Mouse (Mus musculus): Measurements from ENCODE around the gene Hccs. TPM values are rescaled to one million over a fixed set of nuclear protein-coding genes. Genes with fewer than 3 reads are reported as not detected.
A peak's percentile ranks its signal among the peaks of the same experiment; 100 is the strongest.

Gene Hccs
- total RNA-seq (2014; rRNA removed; ENCODE audit: low replicate concordance) (55.8 and 58.2 TPM in 2 replicates), polyA plus RNA-seq (2015; fragmentation: Nextera tagmentation; extraction: Ambion mirVana) (73.1 and 75.2 TPM in 2 replicates)

DNA sequence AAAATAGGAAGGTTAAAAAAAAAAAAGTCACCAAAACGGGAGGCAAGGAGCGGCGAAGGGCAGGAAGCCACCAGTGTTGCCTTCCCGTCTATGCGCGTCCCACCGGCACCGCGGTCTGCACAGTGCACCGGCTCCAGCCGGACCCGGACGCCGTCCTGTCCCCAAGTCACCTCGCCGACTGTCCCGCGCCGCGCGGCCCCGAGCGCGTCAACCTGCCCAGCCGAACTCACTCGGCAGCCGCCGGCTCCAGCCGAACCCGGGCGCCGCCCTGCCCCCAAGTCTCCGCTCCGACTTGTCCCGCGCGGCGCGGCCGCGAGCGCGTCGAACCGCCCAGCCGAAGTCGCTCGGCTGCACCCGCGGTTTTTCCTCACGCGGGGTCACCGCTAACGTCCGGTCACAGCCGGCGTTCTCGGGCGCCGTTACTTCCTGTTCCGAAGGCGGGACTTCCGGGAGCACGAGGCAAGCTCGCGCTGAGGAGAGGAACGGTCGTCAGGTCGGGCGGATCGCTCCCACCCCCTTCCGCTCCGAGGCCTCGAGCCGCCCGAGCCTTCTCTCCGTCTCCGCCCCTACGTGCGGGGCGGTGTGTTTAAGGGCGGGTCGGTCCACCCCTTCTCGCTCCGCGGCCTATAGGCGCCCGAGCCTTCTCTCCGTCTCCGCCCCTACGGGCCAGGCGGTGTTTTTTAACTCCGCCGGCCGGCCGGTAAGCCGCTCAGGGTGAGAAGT is at the start of gene Hccs:
Gene Hccs, minus strand, starts transcription at position 428 of the 723 bp plus-strand sequence.
- TF ChIP-seq EP300 (IDR thresholded peaks at IDR 0.05; ENCODE audit: low read depth) (peak; percentile 72), CTCF (IDR thresholded peaks at IDR 0.05; ENCODE audit: low read depth) (no peak)
- Histone ChIP-seq H3K4me3 (ENCODE audit: low read depth, low read length) (peak within 1 kb of the TSS; percentile 72), H3K9me3 (replicated peaks; ENCODE audit: control insufficient read depth, low read length) (no peaks in the 10 kb centered on the region), H3K27me3 (ENCODE audit: control insufficient read depth, insufficient read depth, low read length) (no peaks in the 10 kb centered on the region), H3K4me2 (ENCODE audit: low read depth, low read length) (peak within 1 kb of the TSS; percentile 64), H3K9ac (replicated peaks; ENCODE audit: low read depth, low read length) (peak within 1 kb of the TSS; percentile 80), H3K36me3 (replicated peaks; ENCODE audit: control insufficient read depth, insufficient read depth, low read length) (peaks cover 7% of the 10 kb centered on the region), H3K4me1 (ENCODE audit: control insufficient read depth, insufficient read depth) (0 out of 2 replicates have a peak, but pooled peaks cover 4% of the 10 kb centered on the region), H3K27ac (ENCODE audit: low read depth) (peak within 1 kb of the TSS; percentile 93)
- DNase-seq (ENCODE audit: low spot score) = peak; percentile 93
- WGBS = 25% methylated on average over 73 of the region's 97 CpGs
- peak; percentile 99 for ATAC-seq (ENCODE audit: insufficient read depth, low read depth)

DNA sequence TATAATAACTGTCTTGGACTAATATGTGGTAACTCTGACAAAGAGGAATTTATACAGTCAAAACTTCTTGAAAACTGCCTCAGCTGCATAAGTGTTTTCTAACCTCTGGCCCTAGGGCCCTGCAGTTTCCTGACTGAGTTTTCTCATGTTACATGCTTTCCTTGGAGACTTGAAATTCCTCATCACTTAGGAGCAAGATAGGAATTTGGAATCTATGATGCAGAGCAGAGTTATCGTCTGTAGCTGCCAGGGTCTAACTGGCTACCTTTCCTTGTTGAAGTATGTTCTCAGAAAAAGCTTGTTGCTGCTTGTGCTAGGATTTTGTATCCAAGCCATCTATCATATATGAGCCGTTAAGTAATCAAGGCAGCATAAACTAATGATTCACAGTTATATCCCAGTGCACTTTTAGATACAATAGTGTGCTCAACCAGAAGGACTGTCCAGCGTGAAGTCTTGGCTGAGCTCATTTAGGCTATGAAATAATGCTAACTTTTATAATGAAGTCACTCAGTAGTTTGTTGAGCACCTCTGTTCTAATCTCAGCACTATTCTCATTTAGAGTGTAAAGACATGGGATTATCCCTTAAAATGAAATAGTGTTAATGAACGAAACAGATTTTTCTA is 37.1 kb upstream of the Hccs start:
- Histone ChIP-seq H3K9ac (replicated peaks; ENCODE audit: low read depth, low read length) (no peak overlapping the region), H3K9me3 (replicated peaks; ENCODE audit: control insufficient read depth, low read length) (no peaks in the 10 kb centered on the region), H3K27ac (ENCODE audit: low read depth) (no peak overlapping the region), H3K4me1 (ENCODE audit: control insufficient read depth, insufficient read depth) (no peaks in the 10 kb centered on the region), H3K4me3 (ENCODE audit: low read depth, low read length) (no peak overlapping the region), H3K4me2 (ENCODE audit: low read depth, low read length) (no peak overlapping the region), H3K27me3 (ENCODE audit: control insufficient read depth, insufficient read depth, low read length) (no peaks in the 10 kb centered on the region), H3K36me3 (replicated peaks; ENCODE audit: control insufficient read depth, insufficient read depth, low read length) (no peaks in the 10 kb centered on the region)
- no peak for TF ChIP-seq EP300 (IDR thresholded peaks at IDR 0.05; ENCODE audit: low read depth)
- no peak for TF ChIP-seq CTCF (IDR thresholded peaks at IDR 0.05; ENCODE audit: low read depth)
- DNase-seq (ENCODE audit: low spot score) (no peak), ATAC-seq (ENCODE audit: insufficient read depth, low read depth) (no peak)
- 59% methylated on average over 4 of the region's 4 CpGs for whole genome bisulfite sequencing

DNA sequence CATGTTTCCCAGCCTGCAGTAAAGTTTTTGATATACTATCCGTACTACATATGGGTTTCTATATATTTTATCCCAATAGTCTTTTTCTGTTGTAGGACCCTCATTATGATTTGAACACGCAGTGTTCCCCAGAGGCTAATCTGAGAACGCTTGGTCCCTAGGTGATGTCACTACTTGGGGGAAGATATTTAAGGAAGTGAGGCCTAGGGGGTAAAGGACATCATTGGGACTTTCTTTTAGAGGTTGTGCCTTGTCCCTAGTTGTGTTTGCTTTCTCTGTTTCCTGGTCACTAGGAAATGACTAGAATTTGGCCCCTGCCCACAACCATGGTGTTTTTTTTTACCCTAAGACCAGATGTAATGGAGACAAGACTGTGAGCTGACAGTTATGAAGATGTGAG is 18.0 kb upstream of the Hccs start:
- Histone ChIP-seq H3K4me1 (ENCODE audit: control insufficient read depth, insufficient read depth) (no peaks in the 10 kb centered on the region), H3K27ac (ENCODE audit: low read depth) (no peak overlapping the region), H3K27me3 (ENCODE audit: control insufficient read depth, insufficient read depth, low read length) (no peaks in the 10 kb centered on the region), H3K4me3 (ENCODE audit: low read depth, low read length) (no peak overlapping the region), H3K9me3 (replicated peaks; ENCODE audit: control insufficient read depth, low read length) (no peaks in the 10 kb centered on the region), H3K9ac (replicated peaks; ENCODE audit: low read depth, low read length) (no peak overlapping the region), H3K4me2 (ENCODE audit: low read depth, low read length) (no peak overlapping the region), H3K36me3 (replicated peaks; ENCODE audit: control insufficient read depth, insufficient read depth, low read length) (no peaks in the 10 kb centered on the region)
- TF ChIP-seq EP300 (IDR thresholded peaks at IDR 0.05; ENCODE audit: low read depth) = no peak
- TF ChIP-seq CTCF (IDR thresholded peaks at IDR 0.05; ENCODE audit: low read depth) = no peak
- WGBS = 65% methylated on average over 3 of the region's 3 CpGs
- DNase-seq (ENCODE audit: low spot score) = no peak
- ATAC-seq (ENCODE audit: insufficient read depth, low read depth) = no peak

DNA sequence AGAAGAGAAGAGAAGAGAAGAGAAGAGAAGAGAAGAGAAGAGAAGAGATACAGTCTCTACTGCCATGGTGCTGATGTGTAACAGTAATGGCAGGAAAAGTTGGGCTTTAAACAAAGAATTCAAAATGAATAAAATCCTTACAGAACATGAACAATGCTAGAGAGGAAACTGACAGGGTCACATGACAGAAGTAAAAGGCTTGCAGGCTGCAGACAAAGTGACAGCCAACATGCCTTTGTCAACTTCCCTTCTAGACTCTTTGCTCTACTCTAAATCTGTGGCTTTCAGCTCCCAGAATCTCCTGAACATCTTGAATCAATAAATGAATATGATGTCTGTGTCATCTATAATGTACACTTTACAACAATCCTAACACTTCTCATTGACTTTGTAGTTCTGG is 17.4 kb upstream of the Hccs start:
- H3K9me3 ChIP-seq (replicated peaks; ENCODE audit: control insufficient read depth, low read length) = no peaks in the 10 kb centered on the region
- H3K4me3 ChIP-seq (ENCODE audit: low read depth, low read length) = no peak overlapping the region
- TF ChIP-seq CTCF (IDR thresholded peaks at IDR 0.05; ENCODE audit: low read depth) (no peak), EP300 (IDR thresholded peaks at IDR 0.05; ENCODE audit: low read depth) (no peak)
- no peak overlapping the region for H3K4me2 ChIP-seq (ENCODE audit: low read depth, low read length)
- H3K27ac ChIP-seq (ENCODE audit: low read depth) = no peak overlapping the region
- DNase-seq (ENCODE audit: low spot score) = no peak
- no peak for ATAC-seq (ENCODE audit: insufficient read depth, low read depth)
- H3K9ac ChIP-seq (replicated peaks; ENCODE audit: low read depth, low read length) = no peak overlapping the region
- H3K4me1 ChIP-seq (ENCODE audit: control insufficient read depth, insufficient read depth) = no peaks in the 10 kb centered on the region
- no peaks in the 10 kb centered on the region for H3K36me3 ChIP-seq (replicated peaks; ENCODE audit: control insufficient read depth, insufficient read depth, low read length)
- no peaks in the 10 kb centered on the region for H3K27me3 ChIP-seq (ENCODE audit: control insufficient read depth, insufficient read depth, low read length)

DNA sequence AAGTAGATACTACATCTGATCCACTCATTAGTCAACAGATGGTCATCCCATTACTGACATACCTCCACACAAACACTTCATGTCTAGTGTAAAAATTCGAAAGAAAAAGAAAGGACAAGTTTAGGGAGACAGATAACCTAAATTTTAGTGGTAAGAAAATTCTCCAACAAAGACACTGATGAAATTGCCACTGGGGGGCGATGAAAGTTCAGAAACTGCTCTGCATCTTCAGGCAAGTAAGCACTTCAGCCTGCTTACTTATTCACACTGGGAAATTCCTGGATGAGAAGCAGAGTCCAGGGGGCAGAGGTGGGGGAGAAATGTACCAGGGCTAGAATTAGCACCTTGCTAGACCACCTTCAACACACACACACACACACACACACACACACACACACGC is 12.1 kb upstream of the Hccs start:
- Histone ChIP-seq H3K4me1 (ENCODE audit: control insufficient read depth, insufficient read depth) (no peaks in the 10 kb centered on the region), H3K4me2 (ENCODE audit: low read depth, low read length) (no peak overlapping the region), H3K9me3 (replicated peaks; ENCODE audit: control insufficient read depth, low read length) (no peaks in the 10 kb centered on the region), H3K27me3 (ENCODE audit: control insufficient read depth, insufficient read depth, low read length) (no peaks in the 10 kb centered on the region), H3K9ac (replicated peaks; ENCODE audit: low read depth, low read length) (no peak overlapping the region), H3K27ac (ENCODE audit: low read depth) (no peak overlapping the region), H3K36me3 (replicated peaks; ENCODE audit: control insufficient read depth, insufficient read depth, low read length) (no peaks in the 10 kb centered on the region), H3K4me3 (ENCODE audit: low read depth, low read length) (no peak overlapping the region)
- ATAC-seq (ENCODE audit: insufficient read depth, low read depth) (no peak), DNase-seq (ENCODE audit: low spot score) (peak; percentile 30)
- 24% methylated on average over 3 of the region's 3 CpGs for WGBS
- no peak for TF ChIP-seq EP300 (IDR thresholded peaks at IDR 0.05; ENCODE audit: low read depth)
- peak; percentile 51 for TF ChIP-seq CTCF (IDR thresholded peaks at IDR 0.05; ENCODE audit: low read depth)
